Mouse (Mus musculus) ES-Bruce4 (cell line): ENCODE measurements around the gene Grcc10. TPM values are rescaled to one million over a fixed set of nuclear protein-coding genes. Genes with fewer than 3 reads are reported as not detected.

ENCODE experiments used
- H3K27ac ChIP-seq: 2 replicates; pipeline ENCODE4 v1.5.1; 2012; ENCODE audit warnings: low read length, inconsistent platforms; ENCODE audit not compliant: insufficient read depth
- H3K27me3 ChIP-seq: 2 replicates; pipeline ENCODE4 v1.6.1; 2012; ENCODE audit warnings: mild to moderate bottlenecking, low read length, inconsistent platforms; ENCODE audit not compliant: control insufficient read depth, poor library complexity, insufficient read depth, severe bottlenecking
- H3K36me3 ChIP-seq: 2 replicates; pipeline ENCODE4 v1.6.1; 2012; ENCODE audit warnings: inconsistent platforms, mild to moderate bottlenecking, low read length, moderate library complexity; ENCODE audit not compliant: control insufficient read depth, poor library complexity, insufficient read depth, severe bottlenecking
- H3K4me1 ChIP-seq: one replicate; pipeline ENCODE4 v1.8.1; 2011; ENCODE audit warnings: low read length; ENCODE audit not compliant: control insufficient read depth, insufficient read depth
- H3K4me3 ChIP-seq: 2 replicates; pipeline ENCODE4 v1.5.1; 2011; ENCODE audit warnings: low read depth, mild to moderate bottlenecking, low read length
- H3K9ac ChIP-seq: 2 replicates; pipeline ENCODE4 v1.6.1; 2012; ENCODE audit warnings: low read depth, mild to moderate bottlenecking, inconsistent platforms; ENCODE audit not compliant: poor library complexity, severe bottlenecking
- H3K9me3 ChIP-seq: replicated peaks from 2 replicates; pipeline ENCODE4 v1.6.1; 2012; ENCODE audit warnings: mild to moderate bottlenecking, low read length, inconsistent platforms; ENCODE audit not compliant: control insufficient read depth, poor library complexity, insufficient read depth, severe bottlenecking
- CTCF ChIP-seq: IDR thresholded peaks from one replicate; pipeline ENCODE4 v1.8.1; 2011; ENCODE audit warnings: low read depth, low read length
- EP300 ChIP-seq: IDR thresholded peaks from 2 replicates; pipeline ENCODE4 v1.6.1; 2011; ENCODE audit warnings: low read depth, low read length; ENCODE audit not compliant: insufficient read depth
- POLR2A ChIP-seq: IDR thresholded peaks from one replicate; pipeline ENCODE4 v1.8.1; 2011; ENCODE audit warnings: low read length; ENCODE audit not compliant: insufficient read depth
- polyA plus RNA-seq: library from polyadenylated mRNA; stranded (reverse); fragments of >200 nt; gene quantifications from 2 replicates; pipeline ENCODE4 v1.2.4, GENCODE M21; 2011; ENCODE audit warnings: low read depth; ENCODE audit not compliant: missing spikeins, insufficient read depth, insufficient read length

The Grcc10 gene
- polyA plus RNA-seq, 1 experiment, result 93.5 TPM

DNA sequence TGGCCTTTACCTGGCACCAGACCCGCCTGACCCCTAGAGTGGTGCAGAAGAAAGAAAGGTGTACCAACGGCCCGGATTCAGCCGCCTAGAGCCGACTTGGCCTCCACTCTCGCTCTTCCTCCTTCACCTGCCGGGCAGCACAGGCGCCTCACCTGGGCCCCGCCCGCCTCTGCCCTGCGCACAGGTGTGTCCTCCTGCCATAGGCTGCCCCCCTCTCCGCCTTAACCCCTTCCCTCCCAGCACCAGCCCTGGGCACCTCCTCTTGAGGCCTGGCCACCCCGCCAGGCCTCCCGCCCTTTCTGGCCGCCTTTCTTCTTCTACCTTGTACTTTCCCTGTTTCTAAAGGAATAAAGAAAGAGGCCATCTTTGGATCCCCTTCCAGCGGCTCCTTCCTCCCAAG is 22.5 kb downstream of the Grcc10 start:
- Histone ChIP-seq H3K27ac (peak overlapping the region; percentile 3; the same call in 1 of the 2 replicates), H3K4me1 (no peaks in the 10 kb centered on the region), H3K27me3 (no peaks in the 10 kb centered on the region), H3K36me3 (peaks cover 27% of the 10 kb centered on the region), H3K9me3 (no peaks in the 10 kb centered on the region), H3K4me3 (peak overlapping the region; percentile 72), H3K9ac (peak overlapping the region; percentile 82)
- TF ChIP-seq POLR2A (no peak), EP300 (no peak), CTCF (no peak)

DNA sequence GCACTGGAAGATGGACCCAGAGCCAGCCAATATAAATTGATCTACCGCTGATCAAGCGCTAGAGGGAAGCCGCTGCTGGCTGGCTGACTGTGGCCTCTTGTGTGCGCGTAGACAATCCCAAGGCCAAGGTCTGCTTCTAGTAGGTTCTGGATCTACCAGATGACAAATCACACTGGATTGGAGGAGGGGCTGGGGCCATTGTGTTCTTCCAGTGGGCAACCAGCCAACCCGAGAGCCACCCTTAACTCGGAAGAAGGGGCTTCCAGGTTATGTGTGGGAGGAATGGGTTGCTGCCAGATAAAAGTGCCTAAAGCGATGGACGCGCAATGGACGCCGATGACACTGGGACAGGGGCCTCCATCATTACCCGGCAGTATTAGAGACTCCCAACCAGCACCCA is 23.2 kb downstream of the Grcc10 start:
- H3K9ac ChIP-seq, result peak overlapping the region; percentile 82
- peak overlapping the region; percentile 27; the same call in 1 of the 2 replicates for H3K27ac ChIP-seq
- no peaks in the 10 kb centered on the region for H3K4me1 ChIP-seq
- H3K27me3 ChIP-seq, result no peaks in the 10 kb centered on the region
- no peaks in the 10 kb centered on the region for H3K9me3 ChIP-seq
- peak overlapping the region; percentile 72 for H3K4me3 ChIP-seq
- peaks cover 27% of the 10 kb centered on the region for H3K36me3 ChIP-seq
- TF ChIP-seq POLR2A, result no peak
- no peak for TF ChIP-seq CTCF
- no peak for TF ChIP-seq EP300

DNA sequence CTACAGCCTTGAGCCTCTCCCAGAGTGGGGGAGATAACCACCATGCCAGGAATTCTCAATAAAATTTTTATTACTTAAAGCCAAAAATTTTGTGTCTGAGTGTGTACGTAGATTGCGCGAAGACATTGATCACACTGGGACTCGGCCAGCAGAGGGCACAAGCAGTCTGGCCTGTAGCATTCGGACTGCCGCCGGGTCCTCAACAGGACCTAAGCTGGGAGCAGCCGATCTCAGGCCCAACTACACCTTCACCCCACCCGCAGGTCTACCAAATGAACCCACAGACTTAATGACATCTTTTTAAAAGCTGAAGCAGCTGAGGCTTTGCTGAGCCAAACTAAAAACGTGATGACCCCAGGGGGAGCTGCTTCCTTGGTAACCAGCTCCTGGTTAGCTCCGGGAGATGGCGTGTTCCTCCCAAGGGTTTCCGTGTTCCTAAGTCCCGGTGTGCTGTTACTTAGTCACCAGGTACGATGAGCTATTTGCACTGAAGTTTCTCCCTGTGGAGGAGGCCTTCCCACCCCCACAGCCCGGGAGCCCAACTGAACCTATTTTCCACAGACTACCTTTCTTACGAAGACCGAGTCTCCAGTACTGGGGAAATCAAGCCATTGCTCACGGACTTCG is 24.2 kb downstream of the Grcc10 start:
- TF ChIP-seq CTCF (peak; percentile 82), EP300 (0 out of 2 replicates have a peak, but pooled peaks have one; percentile 29), POLR2A (no peak)
- Histone ChIP-seq H3K27me3 (no peaks in the 10 kb centered on the region), H3K9me3 (no peaks in the 10 kb centered on the region), H3K4me1 (no peaks in the 10 kb centered on the region), H3K4me3 (peak overlapping the region; percentile 72), H3K27ac (peak overlapping the region; percentile 24), H3K36me3 (peaks cover 27% of the 10 kb centered on the region), H3K9ac (no peak overlapping the region; the same call in 1 of the 2 replicates)

DNA sequence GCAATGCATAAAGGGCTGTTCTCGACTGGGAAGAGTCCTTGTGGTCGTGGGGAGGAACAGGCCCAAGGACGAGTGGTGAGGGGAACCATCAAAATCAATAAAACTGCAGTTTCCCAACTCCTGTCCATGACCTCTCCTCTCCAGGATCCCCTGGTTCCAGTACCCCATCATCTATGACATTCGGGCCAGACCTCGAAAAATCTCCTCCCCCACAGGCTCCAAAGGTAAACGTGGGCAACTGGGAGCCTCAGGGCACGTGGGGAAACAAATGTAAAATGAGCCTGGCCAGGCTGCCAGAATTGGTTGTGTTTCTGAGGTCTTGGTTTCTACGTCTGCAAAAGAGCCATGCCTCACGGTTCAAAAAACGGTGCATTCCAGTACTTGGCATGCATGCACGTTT is 28.3 kb downstream of the Grcc10 start:
- H3K27ac ChIP-seq, result 0 out of 2 replicates have a peak overlapping the region, but pooled peaks have one; percentile 3
- no peaks in the 10 kb centered on the region for H3K27me3 ChIP-seq
- H3K36me3 ChIP-seq, result peaks cover 40% of the 10 kb centered on the region
- H3K4me1 ChIP-seq, result no peaks in the 10 kb centered on the region
- no peaks in the 10 kb centered on the region for H3K9me3 ChIP-seq
- H3K4me3 ChIP-seq, result peak overlapping the region; percentile 81
- TF ChIP-seq POLR2A (no peak), EP300 (no peak), CTCF (no peak)
- H3K9ac ChIP-seq, result peak overlapping the region; percentile 91

DNA sequence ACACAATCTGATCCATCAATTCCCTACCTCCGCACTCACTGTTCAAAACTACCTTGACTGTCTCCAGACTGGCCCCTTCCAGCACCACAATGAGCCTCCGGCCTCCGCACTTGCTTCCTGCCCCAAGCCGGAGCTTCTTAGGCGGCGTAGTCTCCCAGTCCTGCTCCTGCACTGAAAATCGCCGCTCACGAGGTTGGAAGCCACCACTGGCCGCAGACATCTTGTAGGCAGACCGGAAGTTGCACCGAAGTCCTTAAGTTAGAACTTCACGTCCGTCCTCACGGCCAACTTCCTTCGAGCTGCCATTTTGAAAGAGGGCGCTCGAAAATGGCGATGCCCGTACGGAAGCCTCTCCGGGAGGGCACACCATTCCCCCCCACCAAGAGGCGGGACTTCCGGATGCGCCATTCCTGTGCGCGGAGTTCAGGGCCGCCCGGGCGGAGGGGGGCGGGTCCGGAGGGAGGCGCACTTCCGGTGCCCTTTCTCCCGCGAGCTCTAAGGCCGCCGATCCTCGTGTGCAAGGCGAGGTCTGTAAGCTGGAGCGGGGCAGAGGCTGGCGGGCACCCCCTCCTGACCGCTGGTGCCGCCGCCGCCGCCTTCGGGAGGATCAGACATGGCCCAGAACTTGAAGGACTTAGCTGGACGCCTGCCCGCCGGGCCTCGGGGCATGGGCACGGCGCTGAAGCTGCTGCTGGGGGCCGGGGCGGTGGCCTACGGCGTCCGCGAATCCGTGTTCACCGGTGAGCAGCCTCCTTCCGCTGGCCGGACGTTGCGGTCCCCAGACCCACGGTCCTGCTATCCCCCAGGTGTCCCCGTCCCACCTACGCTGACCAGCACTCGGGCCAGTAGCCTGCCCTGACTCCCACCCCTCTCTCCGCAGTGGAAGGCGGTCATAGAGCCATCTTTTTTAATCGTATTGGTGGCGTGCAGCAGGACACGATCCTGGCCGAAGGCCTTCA is 29.1 kb downstream of the Grcc10 start, which contains the start of the genes Emg1 and Phb2:
Gene Emg1, minus strand, starts transcription at position 355 of the 959 bp plus-strand sequence.
Gene Phb2, plus strand, starts transcription at position 513 of the 959 bp plus-strand sequence.
- TF ChIP-seq POLR2A (no peak), CTCF (no peak), EP300 (no peak)
- Histone ChIP-seq H3K36me3 (peaks cover 49% of the 10 kb centered on the region), H3K4me3 (peak within 1 kb of the TSS; percentile 81), H3K4me1 (no peaks in the 10 kb centered on the region), H3K9me3 (no peaks in the 10 kb centered on the region), H3K27ac (peak within 1 kb of the TSS; percentile 52), H3K9ac (peak within 1 kb of the TSS; percentile 91), H3K27me3 (no peaks in the 10 kb centered on the region)

DNA sequence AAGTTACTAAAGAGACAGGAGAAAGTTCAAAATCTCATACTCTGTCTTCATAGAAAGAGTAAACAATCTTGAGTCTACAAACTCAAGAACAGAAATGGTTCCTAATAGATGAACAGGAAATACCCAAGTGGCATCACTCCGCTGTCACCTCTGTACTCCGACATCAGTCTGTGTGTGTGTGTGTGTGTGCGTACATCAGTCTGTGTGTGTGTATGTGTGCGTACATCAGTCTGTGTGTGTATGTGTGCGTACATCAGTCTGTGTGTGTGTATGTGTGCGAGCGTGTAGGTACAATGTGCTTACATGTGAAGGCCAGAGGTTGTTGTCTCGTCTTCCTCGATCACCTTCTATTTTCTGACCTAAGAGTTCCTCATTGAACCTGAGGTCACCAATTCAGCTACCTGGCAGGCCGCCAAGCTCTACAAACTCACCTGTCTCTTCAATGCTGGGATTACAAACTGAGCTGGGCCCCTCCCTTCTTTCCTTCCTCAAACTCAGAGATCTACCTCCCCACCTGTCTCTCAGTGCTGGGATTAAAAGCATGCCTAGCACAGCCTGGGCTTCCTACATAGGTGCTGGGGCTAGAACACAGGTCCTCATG is 32.8 kb downstream of the Grcc10 start:
- no peak overlapping the region for H3K27ac ChIP-seq
- H3K36me3 ChIP-seq, result peaks cover 52% of the 10 kb centered on the region
- H3K4me1 ChIP-seq, result no peaks in the 10 kb centered on the region
- H3K27me3 ChIP-seq, result no peaks in the 10 kb centered on the region
- H3K9ac ChIP-seq, result no peak overlapping the region
- no peak overlapping the region for H3K4me3 ChIP-seq
- H3K9me3 ChIP-seq, result no peaks in the 10 kb centered on the region
- TF ChIP-seq EP300, result no peak
- no peak for TF ChIP-seq CTCF
- no peak for TF ChIP-seq POLR2A
